Mouse (Mus musculus) heart, postnatal 14 days (tissue): ENCODE results near the gene Slc44a1. TPM values are rescaled to one million over a fixed set of nuclear protein-coding genes. Genes with fewer than 3 reads are reported as not detected.

Source experiments
- DNase-seq, 2 experiments: peaks; one replicate each; pipeline ENCODE4 v3.0.0; 2021 to 2022
- intact Hi-C: fragments of 180-260 bp; cut with DNase I; formaldehyde crosslinking; loops from one replicate; pipeline ENCODE4 v1.15.1; 2025
- total RNA-seq, 2 experiments: library from RNA; stranded (reverse); gene quantifications; 2 replicates each; pipeline ENCODE4 v1.2.3; 2021

The Slc44a1 gene
- total RNA-seq, 2 experiments from 2014 or later: 43.0 to 47.2 TPM

DNA sequence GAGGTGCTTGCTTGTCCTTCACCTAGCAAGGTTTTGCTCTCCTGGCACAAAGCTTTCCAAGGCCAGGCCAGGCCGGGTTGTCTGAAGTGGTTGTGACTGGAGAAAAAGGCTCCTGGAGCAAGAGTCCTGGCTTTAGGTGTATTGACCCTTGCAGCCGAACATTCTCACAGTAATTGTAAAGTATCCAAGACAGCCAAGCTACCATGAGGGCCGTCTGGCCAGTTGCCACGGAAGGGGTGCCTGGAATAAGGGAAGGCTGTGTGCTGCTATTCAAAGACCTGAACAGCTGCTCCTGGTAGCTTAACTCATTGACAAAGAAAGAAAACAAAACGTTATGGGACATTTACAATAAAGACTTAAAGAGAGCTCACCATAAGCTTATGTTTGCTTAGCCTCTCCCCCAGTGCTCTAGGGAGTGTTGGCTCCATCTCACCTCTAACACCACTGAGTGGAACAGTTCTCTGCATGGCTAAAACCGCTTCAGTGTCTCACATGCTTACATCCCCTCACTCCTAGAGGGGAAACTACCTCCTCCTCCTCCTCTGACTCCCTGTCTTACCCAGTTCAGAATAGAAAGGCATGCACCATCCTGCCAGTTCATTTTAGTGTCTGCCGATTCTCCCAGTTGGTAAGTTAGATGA is 197.2 kb downstream of the Slc44a1 start:
- DNase-seq: peak; percentile 20 to 31
- intact Hi-C loops: no loop called here

DNA sequence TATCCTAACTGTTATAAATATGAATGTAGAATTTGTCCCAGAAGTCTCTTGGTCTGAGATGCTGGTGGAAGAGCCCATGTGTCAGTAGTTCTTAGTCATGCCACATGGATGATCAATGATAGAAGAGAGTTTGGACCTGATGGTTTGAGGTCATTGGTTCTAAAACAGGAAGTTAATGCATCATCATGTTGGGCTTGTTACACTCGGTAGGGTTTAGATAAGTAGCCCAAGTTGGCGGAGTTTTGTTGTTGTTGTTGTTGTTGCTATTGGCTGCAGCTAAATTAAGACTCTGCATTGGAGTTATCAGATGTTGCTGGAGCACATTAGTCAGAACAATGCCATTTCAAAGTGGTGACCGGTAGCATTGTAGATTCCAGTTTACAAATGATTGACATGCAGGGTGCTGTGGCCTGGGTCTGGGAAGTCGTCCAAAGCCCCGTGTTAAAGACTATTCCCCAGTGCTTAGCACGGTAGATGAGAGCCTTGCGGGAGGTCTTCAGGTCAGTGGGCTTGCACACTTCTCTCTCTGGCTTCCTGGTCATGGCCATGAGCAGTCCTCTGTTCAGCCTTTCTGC is 198.4 kb downstream of the Slc44a1 start:
- DNase-seq: peak; percentile 50
- intact Hi-C loops: no loop called here

DNA sequence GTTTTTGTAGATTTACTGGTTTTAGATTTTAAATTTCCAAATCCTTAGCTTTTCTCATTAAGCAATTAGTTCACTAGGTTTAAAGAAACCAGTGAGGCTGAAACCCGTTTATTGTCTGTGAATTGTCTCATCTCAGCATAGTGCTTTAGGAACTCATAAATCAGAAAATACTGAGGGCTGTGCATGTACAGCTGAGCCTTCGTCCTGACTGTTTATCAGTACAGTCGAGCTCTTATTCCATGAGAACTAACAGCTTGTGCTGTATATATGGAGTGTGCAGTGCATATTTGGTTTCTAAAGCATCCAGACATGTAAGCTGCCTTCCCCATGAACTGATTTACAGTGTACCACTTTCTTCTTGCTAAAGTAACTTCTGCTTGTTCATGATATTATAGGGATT is 217.8 kb downstream of the Slc44a1 start:
- intact Hi-C loops: no loop called here
- DNase-seq: no peak

DNA sequence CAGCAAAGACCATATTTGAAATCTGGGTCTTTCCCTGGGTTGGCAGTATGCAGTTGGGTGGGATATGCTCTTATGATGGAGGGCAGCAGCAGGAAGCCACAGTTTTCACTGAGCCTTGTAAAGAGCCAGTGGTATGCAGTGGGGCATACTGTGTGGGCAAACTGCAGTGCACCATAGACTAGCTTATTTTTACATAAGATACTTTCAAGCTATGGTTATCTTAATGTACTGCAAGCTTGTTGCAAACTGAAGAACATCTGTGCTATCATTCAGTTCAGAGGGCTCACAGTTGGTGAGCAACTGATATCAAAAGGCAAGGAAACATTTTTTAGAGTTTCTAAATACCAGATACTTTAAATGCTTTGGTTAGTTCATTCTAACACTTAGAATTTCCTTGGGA is 220.5 kb downstream of the Slc44a1 start:
- intact Hi-C loops: no loop called here

More for the DNA sequence above, 220.5 kb downstream of the Slc44a1 start:
- DNase-seq: no peak

Other genes with a start within 250 kb of the Slc44a1 start
- 10 to 100 TPM; 47.8 to 53.6 TPM for gene Fsd1l, start 191.1 kb downstream of the Slc44a1 start, total RNA-seq